Mouse (Mus musculus): ENCODE results near the gene Mlh1. TPM values are rescaled to one million over a fixed set of nuclear protein-coding genes. Genes with fewer than 3 reads are reported as not detected.

The Mlh1 gene
- total RNA-seq, 2 experiments from 2014 or later: 7.7 to 8.5 TPM

DNA sequence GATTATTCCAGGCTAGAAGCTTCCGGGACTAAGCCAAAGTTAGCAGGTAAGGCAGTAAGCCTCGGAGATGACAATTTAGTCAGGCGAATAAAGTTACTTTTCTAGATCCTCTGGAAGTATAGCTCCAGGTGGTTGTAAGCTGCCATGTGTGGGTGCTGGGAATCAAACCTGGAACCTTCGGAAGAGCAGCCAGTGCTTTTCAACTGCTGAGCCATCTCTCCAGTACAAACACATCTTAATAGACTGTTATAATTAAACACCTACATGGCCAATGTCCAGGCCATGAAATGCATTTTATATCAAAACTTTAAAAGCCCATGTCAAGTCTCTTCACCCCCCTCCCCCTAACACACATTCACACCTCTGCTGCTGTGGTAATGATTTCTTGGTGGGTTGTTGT is 16.4 kb upstream of the Mlh1 start:
- intact Hi-C loops (cut with DNase I): loop anchor here (5.0 kb wide), 1 partner anchor 291 kb away; no protein-coding TSS in a partner anchor
- no peak for DNase-seq

DNA sequence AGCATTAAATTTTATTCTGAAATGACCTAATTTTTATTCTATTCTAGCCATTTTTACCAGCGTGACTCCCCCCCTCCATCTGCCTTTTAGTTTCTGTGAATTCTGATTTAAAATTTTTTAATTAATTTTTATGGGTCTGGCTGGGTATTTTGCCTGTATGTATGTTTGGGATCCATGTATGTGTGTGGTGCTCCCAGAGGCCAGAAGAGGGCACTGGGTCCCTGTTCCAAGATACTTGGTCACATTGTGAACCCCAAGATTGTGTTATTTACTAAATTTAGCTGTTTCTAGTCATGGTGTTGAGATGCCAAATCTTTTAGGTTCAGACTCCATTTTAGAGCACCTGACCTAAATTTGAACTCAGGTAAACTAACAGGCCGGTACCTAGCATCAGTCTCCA is 14.9 kb upstream of the Mlh1 start:
- no peak for DNase-seq
- intact Hi-C loops (cut with DNase I): loop anchor here (5.0 kb wide), 1 partner anchor 289 kb away; no protein-coding TSS in a partner anchor

DNA sequence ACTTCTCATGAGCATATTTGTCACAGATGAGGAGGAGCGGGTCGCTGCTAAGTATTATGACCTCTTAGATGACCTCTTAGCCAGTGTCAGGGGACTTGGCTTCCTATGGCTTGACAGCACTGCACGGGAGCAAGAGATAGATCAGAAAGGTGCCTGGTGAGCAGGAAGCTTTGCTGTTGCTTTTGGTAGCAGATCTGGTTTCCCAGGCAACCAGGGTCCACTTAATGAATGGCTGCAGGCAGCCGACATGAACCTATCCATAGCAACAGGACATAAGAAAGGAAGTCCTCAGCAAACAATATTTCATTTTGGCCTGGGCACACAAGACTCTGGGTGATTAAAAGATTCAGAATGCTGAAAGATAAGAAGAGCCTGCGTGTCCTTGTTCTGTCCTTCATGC is 14.1 kb upstream of the Mlh1 start:
- intact Hi-C loops (cut with DNase I): loop anchor here (5.0 kb wide), 1 partner anchor 288 kb away; no protein-coding TSS in a partner anchor

DNA sequence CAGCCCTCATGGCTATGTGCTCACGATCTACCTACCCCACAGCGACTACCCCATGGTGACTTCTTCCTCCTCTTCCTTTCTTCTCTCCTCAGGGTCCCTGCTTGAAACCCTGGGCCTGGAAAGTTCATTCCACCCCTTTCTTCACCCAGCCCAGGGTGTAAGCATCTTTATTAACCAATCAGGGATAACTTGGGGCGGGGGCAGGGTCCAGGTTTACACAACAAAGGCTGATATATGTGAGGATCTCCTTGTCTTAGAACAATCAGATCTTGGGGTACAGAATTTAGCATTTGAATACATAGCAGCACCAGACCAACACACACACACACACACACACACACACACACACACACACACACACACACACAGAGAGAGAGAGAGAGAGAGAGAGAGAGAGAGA is 13.5 kb upstream of the Mlh1 start:
- intact Hi-C loops (cut with DNase I): loop anchor here (5.0 kb wide), 1 partner anchor 288 kb away; no protein-coding TSS in a partner anchor

More for the DNA sequence above, 14.1 kb upstream of the Mlh1 start:
- DNase-seq: no peak

DNA sequence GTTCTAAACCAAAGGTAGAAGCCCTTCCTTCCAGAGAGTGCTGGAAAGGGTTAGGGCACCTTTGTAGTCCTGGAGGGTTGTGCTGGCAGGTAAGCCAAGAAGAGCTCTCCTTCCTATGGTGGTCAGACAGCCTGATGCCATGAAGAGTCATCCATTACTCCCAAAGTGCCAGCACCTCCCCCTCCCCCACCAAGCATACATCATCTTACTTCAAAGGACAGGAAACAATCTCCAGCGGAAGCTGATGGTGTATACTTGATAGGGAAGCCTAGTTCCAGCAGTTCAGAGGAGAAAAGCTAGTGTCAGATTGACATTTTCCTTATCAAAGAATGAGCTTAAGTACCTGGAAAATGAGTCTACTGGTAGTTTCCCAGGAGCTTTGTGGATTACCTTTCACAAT is 3.6 kb upstream of the Mlh1 start:
- intact Hi-C loops (cut with DNase I): no loop called here
- no peak for DNase-seq

More for the DNA sequence above, 13.5 kb upstream of the Mlh1 start:
- DNase-seq: no peak

DNA sequence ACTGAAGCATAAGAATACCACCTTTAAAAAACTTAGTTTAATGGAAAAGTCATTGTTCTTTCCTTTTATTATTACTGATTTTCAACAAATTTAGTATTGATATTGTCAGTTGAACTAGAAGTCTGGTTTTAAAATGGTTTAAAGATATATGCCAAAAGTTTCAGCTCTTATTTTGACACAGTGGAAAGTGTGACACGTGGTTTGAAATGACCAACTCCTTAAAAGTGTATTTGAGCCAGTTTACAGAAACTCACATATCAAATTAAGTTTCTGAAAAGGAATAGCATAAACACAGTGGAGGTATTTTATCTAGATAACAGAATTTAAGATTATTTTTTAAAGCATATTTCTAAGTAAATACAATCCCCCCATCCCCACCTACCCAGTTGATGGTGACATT is 2.4 kb upstream of the Mlh1 start:
- DNase-seq: no peak
- intact Hi-C loops (cut with DNase I): no loop called here

DNA sequence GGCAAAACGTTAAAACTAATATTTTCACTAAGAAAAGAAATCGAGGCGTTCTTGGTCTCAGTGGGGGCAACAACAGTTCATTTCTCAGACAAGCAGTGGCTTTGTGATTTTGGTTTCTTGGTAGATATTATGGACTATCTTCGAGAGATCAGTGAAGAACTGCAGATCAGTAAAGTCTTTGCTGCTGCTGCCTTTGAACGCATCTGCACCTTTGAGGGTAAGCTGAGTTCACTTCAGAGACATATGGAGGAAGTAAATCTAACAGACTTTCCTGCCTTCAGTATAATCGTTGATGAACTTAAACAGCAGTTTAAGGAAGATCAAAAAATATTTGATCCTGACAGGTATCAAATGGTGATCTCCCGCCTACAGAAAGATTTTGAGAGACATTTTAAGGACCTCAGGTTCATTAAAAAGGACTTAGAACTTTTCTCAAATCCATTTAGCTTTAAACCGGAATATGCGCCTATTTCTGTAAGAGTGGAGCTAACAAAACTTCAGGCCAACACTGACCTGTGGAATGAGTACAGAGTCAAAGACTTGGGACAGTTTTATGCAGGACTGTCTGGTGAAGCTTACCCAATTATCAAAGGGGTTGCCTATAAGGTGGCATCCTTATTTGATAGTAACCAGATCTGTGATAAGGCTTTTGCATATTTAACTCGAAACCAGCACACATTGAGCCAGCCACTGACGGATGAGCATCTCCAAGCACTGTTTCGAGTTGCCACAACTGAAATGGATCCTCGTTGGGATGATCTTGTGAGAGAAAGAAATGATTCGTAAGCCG is 1.6 kb upstream of the Mlh1 start:
- intact Hi-C loops (cut with DNase I): no loop called here
- DNase-seq: no peak

DNA sequence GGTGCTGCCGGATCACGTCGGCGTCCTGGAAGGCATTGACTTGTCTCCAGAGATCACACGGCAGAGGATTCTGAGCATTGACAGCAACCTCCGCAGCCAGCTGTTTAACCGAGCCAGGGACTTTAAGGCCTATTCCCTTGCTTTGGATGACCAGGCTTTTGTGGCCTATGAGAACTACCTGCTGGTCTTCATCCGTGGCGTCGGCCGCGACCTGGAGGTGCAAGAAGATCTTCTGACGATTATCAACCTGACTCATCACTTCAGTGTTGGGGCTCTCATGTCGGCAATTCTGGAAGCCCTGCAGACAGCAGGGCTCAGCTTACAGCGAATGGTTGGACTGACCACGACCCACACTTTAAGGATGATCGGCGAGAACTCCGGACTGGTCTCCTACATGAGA is 765 bp upstream of the Mlh1 start:
- DNase-seq: no peak
- intact Hi-C loops (cut with DNase I): no loop called here

DNA sequence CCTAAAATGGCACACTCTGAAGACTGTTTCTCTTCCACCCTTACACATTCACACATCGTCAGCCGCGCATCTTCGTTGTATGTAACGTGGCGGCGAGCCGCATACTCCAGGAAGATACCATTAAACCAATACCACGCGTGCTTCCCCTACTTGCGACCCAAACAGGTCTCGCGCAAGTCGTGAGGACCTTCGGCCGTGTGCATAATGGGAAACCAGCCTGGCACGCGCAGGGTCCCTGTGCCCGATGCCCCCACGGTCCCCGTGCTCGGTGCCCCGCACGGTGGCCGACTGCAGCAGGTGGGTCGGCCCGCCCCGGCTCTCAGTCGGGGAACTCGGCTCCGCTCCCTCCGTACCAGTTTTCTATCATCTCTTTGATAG is 546 bp downstream of the Mlh1 start:
- intact Hi-C loops (cut with DNase I): no loop called here
- no peak for DNase-seq

DNA sequence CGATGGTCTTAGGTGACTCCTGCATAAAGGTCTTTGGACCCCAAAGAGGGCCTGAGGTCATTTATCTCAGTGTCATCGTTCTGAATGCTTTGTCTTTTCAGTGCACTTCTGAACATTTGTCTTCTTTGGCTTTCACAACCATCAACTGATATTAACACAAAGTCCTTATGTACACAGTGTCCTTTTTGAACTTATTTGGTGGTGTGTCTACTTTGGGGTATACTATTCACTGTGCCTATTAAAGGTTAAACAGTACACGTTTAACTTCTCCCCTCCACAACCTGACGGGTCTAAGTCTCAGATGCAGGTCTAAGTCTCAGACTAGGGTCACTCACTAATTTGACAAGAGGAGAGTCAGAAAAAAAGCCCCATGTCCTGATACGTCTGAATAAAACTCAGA is 985 bp downstream of the Mlh1 start:
- no peak for DNase-seq
- intact Hi-C loops (cut with DNase I): no loop called here

DNA sequence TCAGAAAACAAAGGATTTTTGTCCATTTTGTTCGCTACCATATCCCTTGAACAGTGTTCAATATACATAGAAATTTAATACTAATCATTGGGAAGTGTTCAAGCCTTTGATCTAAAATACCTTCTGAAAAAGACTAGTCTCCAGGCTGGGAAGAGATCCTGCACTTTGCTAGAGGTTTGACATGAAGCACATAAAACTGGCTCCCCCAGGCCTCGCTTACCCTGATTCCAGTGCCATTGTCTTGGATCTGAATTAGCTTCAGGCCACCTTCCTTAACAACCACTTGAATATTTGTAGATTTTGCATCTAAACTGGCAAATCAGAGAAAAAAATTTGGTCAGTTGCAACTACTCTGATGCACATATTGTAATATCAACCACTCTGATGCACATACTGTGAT is 3.6 kb downstream of the Mlh1 start:
- intact Hi-C loops (cut with DNase I): no loop called here
- DNase-seq: no peak

DNA sequence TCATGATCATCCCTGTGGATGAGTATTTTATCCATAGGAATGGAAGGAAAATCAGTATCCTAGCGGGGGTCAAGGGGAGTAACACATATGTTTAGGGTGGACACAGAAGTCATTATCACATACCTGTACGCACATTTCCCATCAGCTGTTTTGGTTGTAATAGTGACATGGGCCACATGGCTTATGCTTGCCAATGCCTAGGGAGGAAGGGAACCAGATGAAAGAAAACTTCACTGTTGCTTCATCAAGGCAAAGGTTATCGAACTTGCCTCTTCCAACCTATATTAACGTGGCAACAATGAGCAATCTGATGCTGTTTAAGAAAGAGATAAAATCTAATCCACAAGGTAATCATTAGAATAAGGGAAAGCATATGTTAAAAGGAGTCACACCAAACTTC is 10.2 kb downstream of the Mlh1 start:
- intact Hi-C loops (cut with DNase I): no loop called here
- DNase-seq: no peak

DNA sequence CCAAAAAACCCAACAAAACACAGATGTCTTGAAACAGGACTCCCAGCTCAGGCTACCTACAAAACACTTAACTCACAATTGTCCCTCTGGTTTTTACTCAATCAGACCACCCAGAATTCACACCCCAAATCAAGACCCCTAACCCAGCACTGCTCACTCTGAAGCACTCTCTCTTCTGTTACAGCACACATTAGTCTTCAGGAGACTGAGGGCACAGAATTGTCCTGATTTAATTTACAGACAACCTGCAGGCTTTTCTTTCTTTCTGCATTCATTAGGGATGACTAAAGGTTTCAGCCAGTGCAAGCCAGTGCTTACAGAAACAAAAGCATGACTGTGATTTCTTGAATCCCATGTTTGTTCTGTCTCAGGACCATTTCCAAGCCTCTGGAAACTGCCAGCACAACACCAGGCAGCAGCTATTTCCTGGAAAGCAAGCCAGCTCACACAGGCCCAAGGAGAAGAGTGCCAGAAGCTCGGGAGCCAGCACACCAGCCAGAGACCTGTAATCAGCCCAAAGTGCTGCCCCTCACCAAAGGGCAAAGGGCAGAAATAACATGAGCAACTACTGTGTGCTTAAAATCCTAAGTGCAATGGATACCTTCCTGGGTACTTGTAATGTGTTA is 11.1 kb downstream of the Mlh1 start:
- peak; percentile 42 to 45 for DNase-seq
- intact Hi-C loops (cut with DNase I): no loop called here

DNA sequence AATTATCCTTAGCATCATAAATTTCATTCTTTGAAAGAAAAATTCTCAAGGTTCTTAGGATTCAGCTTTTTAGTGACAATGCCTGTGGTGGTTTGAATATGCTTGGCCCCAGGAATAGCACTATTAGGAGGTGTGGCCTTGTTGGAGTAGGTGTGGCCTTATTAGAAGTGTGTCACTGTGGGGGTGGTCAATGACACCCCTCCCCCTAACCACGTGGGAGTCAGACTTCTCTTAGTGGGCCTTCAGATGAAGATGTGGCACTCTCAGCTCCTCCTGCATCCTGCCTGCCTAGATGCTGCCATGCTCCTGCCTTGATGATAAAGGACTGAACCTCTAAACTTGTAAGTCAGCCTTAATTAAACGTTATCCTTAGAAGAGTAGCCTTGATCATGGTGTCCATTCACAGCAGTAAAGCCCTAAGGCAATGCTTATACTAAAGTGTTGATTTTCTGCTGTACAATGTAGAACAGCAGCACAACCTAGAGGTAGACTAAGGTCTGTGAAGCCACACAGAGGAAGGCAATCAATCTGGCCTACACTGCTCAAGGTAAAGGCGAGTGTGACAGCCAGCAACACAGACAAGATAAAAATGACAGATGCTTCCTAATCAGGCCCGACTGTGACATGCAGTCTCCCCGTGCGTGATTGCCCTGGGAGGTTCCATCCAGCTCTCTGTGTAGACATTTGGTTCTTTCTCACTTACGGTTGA is 19.3 kb downstream of the Mlh1 start:
- intact Hi-C loops (cut with DNase I): no loop called here

DNA sequence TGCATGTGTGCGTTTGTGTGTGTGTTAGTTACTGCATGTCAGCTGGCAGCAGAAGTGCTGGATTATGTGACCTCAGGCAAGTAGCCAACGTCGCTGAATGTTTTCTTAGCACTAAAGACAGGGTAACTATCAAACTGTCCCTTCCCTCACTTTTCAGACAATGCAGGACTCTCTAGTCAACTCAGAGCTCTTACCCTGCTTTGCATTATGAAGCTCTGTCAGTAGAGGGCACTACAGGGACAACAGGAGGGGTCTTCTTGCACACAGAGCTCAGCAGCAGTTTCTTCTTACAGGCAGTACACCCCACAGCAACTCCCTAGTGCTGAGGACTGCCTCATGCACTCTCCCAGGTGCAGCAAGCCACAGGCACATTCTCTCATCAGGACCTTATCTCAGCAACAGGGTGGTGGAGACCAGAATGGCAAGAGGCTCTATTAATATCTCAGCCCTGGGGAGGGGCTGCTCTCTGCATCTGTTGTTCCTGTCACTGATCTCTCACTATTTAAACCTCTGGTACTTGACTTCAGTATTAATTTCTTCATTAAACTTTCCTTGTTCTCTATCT is 23.8 kb downstream of the Mlh1 start:
- intact Hi-C loops (cut with DNase I): no loop called here
- no peak for DNase-seq

More for the DNA sequence above, 19.3 kb downstream of the Mlh1 start:
- no peak for DNase-seq

DNA sequence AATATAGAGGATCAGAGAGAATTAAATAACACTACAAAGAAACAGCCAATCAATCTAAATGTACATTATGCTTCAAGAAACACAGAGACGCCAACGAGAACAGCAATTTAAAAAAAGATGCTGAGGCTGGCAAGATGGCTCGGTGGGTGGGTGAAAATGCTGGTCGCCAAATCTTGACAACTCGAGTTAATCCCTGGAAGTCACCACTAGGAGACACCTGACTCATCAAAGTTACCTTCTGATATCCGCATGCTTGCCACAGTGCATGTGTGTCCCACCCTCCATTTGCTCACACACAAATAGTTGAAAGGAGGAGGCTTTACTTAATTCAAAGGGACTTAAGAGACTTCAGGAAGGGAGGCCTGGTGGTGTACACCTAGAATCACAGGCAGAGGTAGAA is 26.0 kb downstream of the Mlh1 start:
- no peak for DNase-seq
- intact Hi-C loops (cut with DNase I): no loop called here

DNA sequence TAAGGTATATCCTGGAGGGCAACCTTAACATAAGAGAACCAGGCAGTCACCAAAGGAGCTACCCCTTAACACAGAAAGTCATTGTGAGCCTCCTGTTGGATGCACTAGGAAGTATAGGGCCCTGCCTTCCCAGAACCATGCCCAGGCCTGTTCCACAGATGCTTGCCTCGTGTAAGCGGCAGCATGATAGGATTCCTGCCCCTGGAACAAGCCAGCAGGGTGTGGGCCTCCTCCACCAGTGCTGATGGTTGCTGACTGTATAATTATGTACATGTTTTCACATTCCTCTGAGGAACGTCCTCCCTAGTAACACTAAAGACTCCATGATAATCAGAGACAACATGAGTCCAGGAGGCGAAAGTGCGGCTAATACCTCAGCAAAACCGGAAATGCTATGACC is 28.2 kb downstream of the Mlh1 start:
- intact Hi-C loops (cut with DNase I): no loop called here
- no peak for DNase-seq

DNA sequence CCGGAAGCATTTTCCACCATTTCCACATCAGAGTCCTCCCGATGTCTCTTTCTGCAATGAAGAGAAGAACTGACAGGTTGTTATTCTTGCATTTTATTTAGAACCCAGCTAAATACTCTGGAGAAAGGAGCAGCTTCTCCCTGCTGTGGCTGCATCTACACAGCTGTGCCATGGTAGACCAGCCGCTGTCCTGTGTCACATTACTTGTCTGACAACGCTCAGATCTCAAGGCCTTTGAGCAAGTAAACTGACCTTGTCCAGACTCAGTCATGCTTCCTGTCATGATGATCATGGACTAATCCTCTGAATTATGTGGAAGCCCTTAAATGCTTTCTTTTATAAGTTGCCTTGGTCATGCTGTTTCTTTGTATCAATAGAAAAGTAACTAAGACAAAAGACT is 31.8 kb downstream of the Mlh1 start:
- intact Hi-C loops (cut with DNase I): no loop called here
- no peak for DNase-seq

DNA sequence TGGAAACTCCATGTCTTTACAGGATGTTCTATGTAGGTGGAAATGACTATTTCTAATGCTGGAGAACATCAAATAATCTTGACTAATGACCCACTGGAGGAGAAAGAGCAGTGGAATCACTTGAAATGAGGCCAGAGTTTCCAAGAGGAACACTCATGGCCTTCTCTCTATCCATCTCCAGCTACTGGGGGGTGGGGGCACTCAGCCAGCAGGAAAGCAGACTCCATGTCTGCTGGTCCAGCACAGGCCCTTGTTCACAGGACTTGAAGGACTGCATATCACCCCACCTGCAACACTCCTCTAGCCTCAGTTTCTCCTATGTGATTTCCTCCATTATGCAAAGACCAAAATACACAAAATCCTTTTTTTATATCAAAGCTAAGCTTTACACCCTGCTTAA is 33.9 kb downstream of the Mlh1 start:
- intact Hi-C loops (cut with DNase I): no loop called here

DNA sequence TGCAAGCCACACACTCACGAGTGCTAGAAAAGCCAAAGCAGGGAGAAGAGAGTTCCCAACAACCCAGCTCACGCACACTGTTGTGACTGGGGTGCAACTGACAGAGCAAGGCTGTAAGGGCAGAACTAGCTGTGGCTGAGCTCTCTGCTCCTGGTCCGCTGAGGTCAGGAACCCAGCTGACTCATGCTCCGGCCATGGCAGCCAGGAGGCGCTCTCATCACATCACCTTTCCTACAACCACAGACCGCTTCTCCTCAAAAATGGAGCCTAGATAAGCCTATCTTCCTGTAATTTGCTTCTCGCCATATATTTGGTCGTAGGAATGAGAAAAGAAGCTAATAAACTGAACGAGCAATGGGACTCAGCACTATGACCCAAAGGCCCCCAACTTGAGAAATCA is 36.9 kb downstream of the Mlh1 start:
- intact Hi-C loops (cut with DNase I): no loop called here
- DNase-seq: no peak

More for the DNA sequence above, 33.9 kb downstream of the Mlh1 start:
- DNase-seq: no peak

DNA sequence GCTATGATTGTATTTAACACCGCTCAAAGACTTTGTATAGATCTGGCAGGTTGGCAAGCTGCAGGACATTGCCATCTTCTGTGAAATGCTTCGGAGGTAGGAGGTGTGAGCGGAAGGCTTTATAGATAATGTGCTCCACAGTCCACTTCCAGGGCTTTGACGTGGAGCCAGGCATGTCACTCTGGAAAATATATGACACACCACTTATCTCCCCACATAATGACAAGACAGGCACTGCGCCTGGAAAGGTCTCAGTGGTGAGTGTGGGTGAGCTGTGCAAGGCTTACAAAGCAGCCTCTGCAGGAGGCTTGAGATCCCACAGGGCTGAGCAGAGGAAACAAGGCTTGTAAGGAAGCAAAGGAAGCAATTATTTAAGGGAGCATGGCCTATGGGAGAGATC is 43.1 kb downstream of the Mlh1 start:
- intact Hi-C loops (cut with DNase I): loop anchor here (5.0 kb wide), 1 partner anchor 136 kb away; no protein-coding TSS in a partner anchor
- DNase-seq: peak in 1 of 2 experiments; percentile 25

All from heart, postnatal 36 days (tissue).